Mouse (Mus musculus) midbrain, postnatal 0 days (tissue): Measurements from ENCODE around the gene Gm10837. TPM values are rescaled to one million over a fixed set of nuclear protein-coding genes. Genes with fewer than 3 reads are reported as not detected.

ENCODE experiments used
- ATAC-seq: fragments of 200-750 bp; cut with Nextera tagmentation; 2 replicates; pipeline ENCODE4 v1.8.0; 2017; ENCODE audit warnings: moderate number of reproducible peaks, mild to moderate bottlenecking, moderate TSS enrichment, moderate library complexity; ENCODE audit not compliant: low FRiP score
- DNase-seq: peaks from one replicate; pipeline ENCODE4 v3.0.0-alpha.2; 2015; ENCODE audit warnings: low spot score
- H3K27ac ChIP-seq: fragments of 300-500 bp; sonication (generic); 2 replicates; pipeline ENCODE4 v1.5.1; 2014; ENCODE audit warnings: low read depth, mild to moderate bottlenecking, low read length, mixed read lengths
- H3K27me3 ChIP-seq: fragments of 300-500 bp; sonication (generic); 2 replicates; pipeline ENCODE4 v1.6.1; 2014; ENCODE audit warnings: low read length, control low read depth, mixed read lengths; ENCODE audit not compliant: insufficient read depth
- H3K36me3 ChIP-seq: fragments of 300-500 bp; sonication (generic); 2 replicates; pipeline ENCODE4 v1.6.1; 2014; ENCODE audit warnings: low read length, control low read depth, mixed read lengths; ENCODE audit not compliant: insufficient read depth
- H3K4me1 ChIP-seq: fragments of 300-500 bp; sonication (generic); 2 replicates; pipeline ENCODE4 v1.6.1; 2014; ENCODE audit warnings: mild to moderate bottlenecking, control low read depth, antibody characterized with exemption, low read length, mixed read lengths; ENCODE audit not compliant: insufficient read depth
- H3K4me2 ChIP-seq: fragments of 300-500 bp; sonication (generic); 2 replicates; pipeline ENCODE4 v1.6.1; 2014; ENCODE audit warnings: low read depth, mild to moderate bottlenecking, low read length, mixed read lengths; ENCODE audit not compliant: poor library complexity, severe bottlenecking
- H3K4me3 ChIP-seq: fragments of 300-500 bp; sonication (generic); 2 replicates; pipeline ENCODE4 v1.5.1; 2014; ENCODE audit warnings: low read depth, mild to moderate bottlenecking, low read length, moderate library complexity
- H3K9ac ChIP-seq: fragments of 300-500 bp; sonication (generic); replicated peaks from 2 replicates; pipeline ENCODE4 v1.6.1; 2014; ENCODE audit warnings: mild to moderate bottlenecking, low read length, moderate library complexity, mixed read lengths; ENCODE audit not compliant: poor library complexity, severe bottlenecking
- H3K9me3 ChIP-seq: fragments of 300-500 bp; sonication (generic); 2 replicates; pipeline ENCODE4 v1.6.1; 2016; ENCODE audit warnings: low read length, control low read depth
- CTCF ChIP-seq: IDR thresholded peaks from 2 replicates; pipeline ENCODE4 v1.5.1; 2016; ENCODE audit warnings: antibody characterized with exemption, mild to moderate bottlenecking
- WGBS: fragments of 180-500 bp; shearing (Covaris S2); extraction: QIAGEN DNeasy Blood & Tissue Kit; methylation state at CpG from one replicate; pipeline ENCODE4 v1.1.7; 2014; 5-methylcytosine and 5-hydroxymethylcytosine counted together
- polyA plus RNA-seq: library from polyadenylated mRNA; unstranded; fragments of >200 nt; fragmentation: Nextera tagmentation; extraction: Ambion mirVana; gene quantifications from 2 replicates; pipeline ENCODE4 v1.2.1, GENCODE M21; 2015
- total RNA-seq: library from RNA; depleted of rRNA; stranded (reverse); fragments of >200 nt; gene quantifications from 2 replicates; pipeline ENCODE4 v1.2.3, GENCODE M21; 2014

The Gm10837 gene
- total and polyA plus RNA-seq, 2 experiments from 2014 or later: 0.32 to 0.38 TPM

- Histone ChIP-seq H3K4me2 (peak overlapping the region; percentile 36), H3K4me1 (no peaks in the 10 kb centered on the region), H3K4me3 (no peak overlapping the region), H3K27ac (no peak overlapping the region; the same call in 1 of the 2 replicates), H3K27me3 (peaks cover 52% of the 10 kb centered on the region), H3K9me3 (no peaks in the 10 kb centered on the region), H3K36me3 (no peaks in the 10 kb centered on the region), H3K9ac (no peak overlapping the region)
- DNase-seq (no peak), ATAC-seq (no peak)
- TF ChIP-seq CTCF: no peak
- 11% methylated on average over 12 of the region's 12 CpGs for WGBS
These were observed 4.7 kb upstream of the Gm10837 start for GRCm38 (mm10) chr14:122485635-122486181.

GRCm38 (mm10) chr14:122486611-122487010 lies 3.8 kb upstream of the Gm10837 start:
- Histone ChIP-seq H3K36me3 (no peaks in the 10 kb centered on the region), H3K4me3 (no peak overlapping the region), H3K9ac (no peak overlapping the region), H3K27me3 (peaks cover 54% of the 10 kb centered on the region), H3K4me2 (no peak overlapping the region), H3K27ac (no peak overlapping the region), H3K9me3 (no peaks in the 10 kb centered on the region), H3K4me1 (no peaks in the 10 kb centered on the region)
- WGBS: 34% methylated on average over 1 of the region's 1 CpGs
- DNase-seq: no peak
- ATAC-seq: no peak
- no peak for TF ChIP-seq CTCF

GRCm38 (mm10) chr14:122487366-122487765 lies 3.0 kb upstream of the Gm10837 start:
- WGBS: 12% methylated on average over 5 of the region's 5 CpGs
- peak overlapping the region; percentile 10; the same call in 1 of the 2 replicates for H3K4me2 ChIP-seq

GRCm38 (mm10) chr14:122489041-122489440 lies 1.3 kb upstream of the Gm10837 start:
- H3K27me3 ChIP-seq: peaks cover 45% of the 10 kb centered on the region
- ATAC-seq: no peak

More at GRCm38 (mm10) chr14:122487366-122487765, 3.0 kb upstream of the Gm10837 start:
- Histone ChIP-seq H3K4me3 (no peak overlapping the region), H3K9ac (no peak overlapping the region), H3K9me3 (no peaks in the 10 kb centered on the region), H3K27ac (no peak overlapping the region), H3K36me3 (no peaks in the 10 kb centered on the region), H3K27me3 (peaks cover 51% of the 10 kb centered on the region), H3K4me1 (no peaks in the 10 kb centered on the region)
- TF ChIP-seq CTCF: no peak
- ATAC-seq: no peak
- DNase-seq: no peak

GRCm38 (mm10) chr14:122489686-122490414 lies 536 bp upstream of the Gm10837 start:
- no peaks in the 10 kb centered on the region for H3K4me1 ChIP-seq
- TF ChIP-seq CTCF: no peak
- H3K27me3 ChIP-seq: peaks cover 37% of the 10 kb centered on the region
- DNase-seq (no peak), ATAC-seq (no peak)
- peak overlapping the region; percentile 17; the same call in 1 of the 2 replicates for H3K4me3 ChIP-seq
- 7% methylated on average over 12 of the region's 12 CpGs for WGBS
- no peaks in the 10 kb centered on the region for H3K36me3 ChIP-seq
- H3K9me3 ChIP-seq: no peaks in the 10 kb centered on the region
- H3K27ac ChIP-seq: no peak overlapping the region
- H3K4me2 ChIP-seq: no peak overlapping the region
- H3K9ac ChIP-seq: no peak overlapping the region

More at GRCm38 (mm10) chr14:122489041-122489440, 1.3 kb upstream of the Gm10837 start:
- no peaks in the 10 kb centered on the region for H3K9me3 ChIP-seq
- no peak for TF ChIP-seq CTCF
- WGBS: 8% methylated on average over 5 of the region's 5 CpGs
- H3K9ac ChIP-seq: no peak overlapping the region
- H3K27ac ChIP-seq: peak overlapping the region; percentile 13; the same call in 1 of the 2 replicates
- H3K4me2 ChIP-seq: peak overlapping the region; percentile 10; the same call in 1 of the 2 replicates
- H3K36me3 ChIP-seq: no peaks in the 10 kb centered on the region
- no peak for DNase-seq
- no peaks in the 10 kb centered on the region for H3K4me1 ChIP-seq
- H3K4me3 ChIP-seq: no peak overlapping the region

- ATAC-seq: no peak
- H3K27me3 ChIP-seq: peaks cover 31% of the 10 kb centered on the region
- H3K4me2 ChIP-seq: no peak overlapping the region
- no peak for DNase-seq
- H3K4me1 ChIP-seq: no peaks in the 10 kb centered on the region
- H3K27ac ChIP-seq: no peak overlapping the region
- no peak overlapping the region for H3K9ac ChIP-seq
- 79% methylated on average over 6 of the region's 6 CpGs for WGBS
- H3K9me3 ChIP-seq: no peaks in the 10 kb centered on the region
- no peak overlapping the region for H3K4me3 ChIP-seq
- H3K36me3 ChIP-seq: no peaks in the 10 kb centered on the region
- no peak for TF ChIP-seq CTCF
These were observed 1.1 kb downstream of the Gm10837 start for GRCm38 (mm10) chr14:122491521-122491920.
